Mouse (Mus musculus) CH12.LX (cell line): ENCODE results near the gene Myrip.

Experiments used
- CTCF ChIP-seq, 2 experiments: IDR thresholded peaks in 1 of 2; conservative IDR thresholded peaks in 1 of 2; 2 replicates each; pipeline ENCODE4 v1.5.1; 2011 to 2012; ENCODE audit warnings: low read depth in 2 of 2, low read length in 2 of 2, improper control_type of control experiment in 1 of 2, inconsistent platforms in 1 of 2, mild to moderate bottlenecking in 1 of 2, moderate library complexity in 1 of 2
- MYC ChIP-seq: IDR thresholded peaks from 2 replicates; pipeline ENCODE4 v1.6.1; 2011; ENCODE audit warnings: low read depth, mild to moderate bottlenecking, improper control_type of control experiment, low read length
- POLR2A ChIP-seq: IDR thresholded peaks from 2 replicates; pipeline ENCODE4 v1.6.1; 2011; ENCODE audit warnings: low read depth, mild to moderate bottlenecking, improper control_type of control experiment, low read length
- TBP ChIP-seq: conservative IDR thresholded peaks from 2 replicates; pipeline ENCODE4 v1.6.1; 2011; ENCODE audit warnings: low read depth, low read length, improper control_type of control experiment

- TF ChIP-seq TBP (no peak), MYC (no peak), POLR2A (no peak), CTCF (conservative IDR thresholded peaks at IDR 0.05 in 1 of 2, IDR thresholded peaks at IDR 0.05 in 1 of 2; ENCODE audit: low read depth in 2 of 2, low read length in 2 of 2) (peak; percentile 56 to 89)
These were observed 210.5 kb downstream of the Myrip start for GRCm38 (mm10) chr9:120511781-120512180.
